Mouse (Mus musculus): ENCODE measurements around the gene Ptprn. TPM values are rescaled to one million over a fixed set of nuclear protein-coding genes. Genes with fewer than 3 reads are reported as not detected.

The Ptprn gene
- polyA plus RNA-seq, 1 experiment from 2014 or later: 19.2 TPM

- Histone ChIP-seq H3K4me1 (replicated peaks) (peaks cover 16% of the 10 kb centered on the region), H3K4me3 (peak within 1 kb of the TSS; percentile 41), H3K36me3 (no peaks in the 10 kb centered on the region), H3K27me3 (peaks cover 45% of the 10 kb centered on the region), H3K9me3 (no peaks in the 10 kb centered on the region), H3K27ac (replicated peaks) (peak within 1 kb of the TSS; percentile 46), H3K9ac (peak within 1 kb of the TSS; percentile 70), H3K4me2 (peak within 1 kb of the TSS; percentile 52)
- peak; percentile 77 for ATAC-seq (ENCODE audit: low read depth)
- WGBS: 4% methylated on average over 13 of the region's 13 CpGs
These were observed 13.9 kb upstream of the Ptprn start, which contains the start of gene Resp18 for GRCm38 (mm10) chr1:75278228-75278627. TSS of gene Resp18 (minus strand) at chr1:75278415.

- Histone ChIP-seq H3K9ac (peak overlapping the region; percentile 70), H3K4me3 (peak overlapping the region; percentile 41), H3K9me3 (no peaks in the 10 kb centered on the region), H3K27ac (replicated peaks) (peak overlapping the region; percentile 46), H3K4me1 (replicated peaks) (peaks cover 16% of the 10 kb centered on the region), H3K36me3 (no peaks in the 10 kb centered on the region), H3K4me2 (peak overlapping the region; percentile 52), H3K27me3 (peaks cover 49% of the 10 kb centered on the region)
- WGBS: 5% methylated on average over 23 of the region's 23 CpGs
- peak; percentile 76 for ATAC-seq (ENCODE audit: low read depth)
These were observed 13.2 kb upstream of the Ptprn start for GRCm38 (mm10) chr1:75277195-75278188.

- Histone ChIP-seq H3K4me3 (peak overlapping the region; percentile 54), H3K9me3 (no peaks in the 10 kb centered on the region), H3K4me1 (replicated peaks) (peaks cover 20% of the 10 kb centered on the region), H3K36me3 (no peaks in the 10 kb centered on the region), H3K9ac (peak overlapping the region; percentile 76), H3K27me3 (peaks cover 80% of the 10 kb centered on the region), H3K4me2 (peak overlapping the region; percentile 68), H3K27ac (replicated peaks) (0 out of 2 replicates have a peak overlapping the region, but pooled peaks have one; percentile 9)
- under 1% methylated on average over 40 of the region's 40 CpGs for WGBS
- ATAC-seq (ENCODE audit: low read depth): peak; percentile 58
These were observed 1.0 kb downstream of the Ptprn start for GRCm38 (mm10) chr1:75262969-75263951.

- Histone ChIP-seq H3K27ac (replicated peaks) (no peak overlapping the region), H3K9ac (no peak overlapping the region), H3K4me3 (no peak overlapping the region), H3K9me3 (no peaks in the 10 kb centered on the region), H3K4me1 (replicated peaks) (peaks cover 20% of the 10 kb centered on the region), H3K36me3 (no peaks in the 10 kb centered on the region), H3K27me3 (peaks cover 70% of the 10 kb centered on the region), H3K4me2 (no peak overlapping the region)
- ATAC-seq (ENCODE audit: low read depth): no peak
These were observed 3.0 kb downstream of the Ptprn start for GRCm38 (mm10) chr1:75261278-75261677.

GRCm38 (mm10) chr1:75255516-75256046 lies 8.7 kb downstream of the Ptprn start:
- peaks cover 17% of the 10 kb centered on the region for H3K4me1 ChIP-seq (replicated peaks)
- no peak for ATAC-seq (ENCODE audit: low read depth)
- WGBS: 69% methylated on average over 10 of the region's 10 CpGs

GRCm38 (mm10) chr1:75254625-75255013 lies 9.7 kb downstream of the Ptprn start:
- peaks cover 13% of the 10 kb centered on the region for H3K27me3 ChIP-seq
- H3K27ac ChIP-seq (replicated peaks): peak overlapping the region; percentile 46; the same call in 1 of the 2 replicates
- no peaks in the 10 kb centered on the region for H3K9me3 ChIP-seq
- no peak overlapping the region for H3K4me3 ChIP-seq
- H3K9ac ChIP-seq: no peak overlapping the region
- WGBS: 46% methylated on average over 8 of the region's 8 CpGs
- peaks cover 18% of the 10 kb centered on the region for H3K4me1 ChIP-seq (replicated peaks)
- no peaks in the 10 kb centered on the region for H3K36me3 ChIP-seq
- ATAC-seq (ENCODE audit: low read depth): no peak
- H3K4me2 ChIP-seq: no peak overlapping the region

More at GRCm38 (mm10) chr1:75255516-75256046, 8.7 kb downstream of the Ptprn start:
- H3K4me3 ChIP-seq: no peak overlapping the region
- no peaks in the 10 kb centered on the region for H3K9me3 ChIP-seq
- H3K9ac ChIP-seq: no peak overlapping the region
- H3K27me3 ChIP-seq: peaks cover 22% of the 10 kb centered on the region
- no peaks in the 10 kb centered on the region for H3K36me3 ChIP-seq
- no peak overlapping the region for H3K27ac ChIP-seq (replicated peaks)
- no peak overlapping the region for H3K4me2 ChIP-seq

GRCm38 (mm10) chr1:75253849-75254624 lies 10.3 kb downstream of the Ptprn start:
- ATAC-seq (ENCODE audit: low read depth): no peak
- Histone ChIP-seq H3K4me3 (no peak overlapping the region), H3K27ac (replicated peaks) (peak overlapping the region; percentile 46; the same call in 1 of the 2 replicates), H3K27me3 (peaks cover 11% of the 10 kb centered on the region), H3K4me1 (replicated peaks) (peaks cover 18% of the 10 kb centered on the region), H3K9me3 (no peaks in the 10 kb centered on the region), H3K4me2 (no peak overlapping the region), H3K9ac (no peak overlapping the region), H3K36me3 (no peaks in the 10 kb centered on the region)
- WGBS: 61% methylated on average over 16 of the region's 16 CpGs

GRCm38 (mm10) chr1:75253029-75253428 lies 11.3 kb downstream of the Ptprn start:
- no peak overlapping the region for H3K4me3 ChIP-seq
- H3K9me3 ChIP-seq: no peaks in the 10 kb centered on the region
- H3K9ac ChIP-seq: no peak overlapping the region
- peaks cover 21% of the 10 kb centered on the region for H3K4me1 ChIP-seq (replicated peaks)
- no peak overlapping the region for H3K4me2 ChIP-seq
- H3K27ac ChIP-seq (replicated peaks): no peak overlapping the region
- H3K27me3 ChIP-seq: peaks cover 7% of the 10 kb centered on the region; the same call in 1 of the 2 replicates
- no peaks in the 10 kb centered on the region for H3K36me3 ChIP-seq
- no peak for ATAC-seq (ENCODE audit: low read depth)
- 80% methylated on average over 16 of the region's 16 CpGs for WGBS

GRCm38 (mm10) chr1:75252308-75252707 lies 12.0 kb downstream of the Ptprn start:
- Histone ChIP-seq H3K27ac (replicated peaks) (no peak overlapping the region), H3K27me3 (peaks cover 7% of the 10 kb centered on the region; the same call in 1 of the 2 replicates), H3K9ac (no peak overlapping the region), H3K9me3 (no peaks in the 10 kb centered on the region), H3K36me3 (no peaks in the 10 kb centered on the region), H3K4me3 (no peak overlapping the region), H3K4me1 (replicated peaks) (peaks cover 28% of the 10 kb centered on the region), H3K4me2 (no peak overlapping the region)
- ATAC-seq (ENCODE audit: low read depth): no peak
- WGBS: 72% methylated on average over 13 of the region's 13 CpGs

GRCm38 (mm10) chr1:75251112-75251970 lies 13.0 kb downstream of the Ptprn start:
- WGBS: 5% methylated on average over 21 of the region's 22 CpGs
- Histone ChIP-seq H3K4me1 (replicated peaks) (peaks cover 30% of the 10 kb centered on the region), H3K27me3 (peaks cover 7% of the 10 kb centered on the region; the same call in 1 of the 2 replicates), H3K9ac (0 out of 2 replicates have a peak overlapping the region, but pooled peaks have one; percentile 23), H3K9me3 (no peaks in the 10 kb centered on the region), H3K36me3 (no peaks in the 10 kb centered on the region), H3K4me2 (peak overlapping the region; percentile 49), H3K4me3 (peak overlapping the region; percentile 25; the same call in 1 of the 2 replicates), H3K27ac (replicated peaks) (no peak overlapping the region)
- peak; percentile 38; the same call in 1 of the 2 replicates for ATAC-seq (ENCODE audit: low read depth)
